Mouse (Mus musculus) liver, embryonic 14.5 days (tissue): Measurements from ENCODE around the gene Glp1r.

Experiments used
- CTCF ChIP-seq: IDR thresholded peaks from 2 replicates; pipeline ENCODE4 v1.5.1; 2016; ENCODE audit warnings: antibody characterized with exemption, low read depth, control low read depth
- EP300 ChIP-seq: IDR thresholded peaks from 2 replicates; pipeline ENCODE4 v1.6.1; 2016; ENCODE audit warnings: antibody characterized with exemption, low read depth

DNA sequence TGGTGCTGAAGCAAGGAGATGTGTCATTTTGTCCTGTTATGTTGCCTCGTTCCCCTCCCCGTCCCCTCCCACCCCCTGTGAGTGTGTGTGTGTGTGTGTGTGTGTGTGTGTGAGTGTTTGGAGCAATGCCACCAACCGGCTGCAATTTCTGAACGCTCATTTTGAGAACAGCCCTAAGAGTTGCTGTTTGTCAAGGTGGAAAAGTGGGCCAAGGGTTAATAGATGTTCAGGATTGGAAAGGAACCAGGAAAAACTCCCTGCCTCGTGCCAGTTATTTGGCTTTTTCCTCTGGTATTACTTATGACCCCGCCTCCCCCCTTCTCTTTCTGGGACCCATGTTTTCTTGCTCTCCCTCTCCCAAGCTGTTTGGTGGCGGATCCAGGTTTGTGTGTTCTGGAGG lies 41.0 kb upstream of the Glp1r start:
- TF ChIP-seq CTCF, result no peak
- TF ChIP-seq EP300, result no peak
